Mouse (Mus musculus): Measurements from ENCODE around the gene Epb41.
A peak's percentile ranks its signal among the peaks of the same experiment; 100 is the strongest.

Gene Epb41

DNA sequence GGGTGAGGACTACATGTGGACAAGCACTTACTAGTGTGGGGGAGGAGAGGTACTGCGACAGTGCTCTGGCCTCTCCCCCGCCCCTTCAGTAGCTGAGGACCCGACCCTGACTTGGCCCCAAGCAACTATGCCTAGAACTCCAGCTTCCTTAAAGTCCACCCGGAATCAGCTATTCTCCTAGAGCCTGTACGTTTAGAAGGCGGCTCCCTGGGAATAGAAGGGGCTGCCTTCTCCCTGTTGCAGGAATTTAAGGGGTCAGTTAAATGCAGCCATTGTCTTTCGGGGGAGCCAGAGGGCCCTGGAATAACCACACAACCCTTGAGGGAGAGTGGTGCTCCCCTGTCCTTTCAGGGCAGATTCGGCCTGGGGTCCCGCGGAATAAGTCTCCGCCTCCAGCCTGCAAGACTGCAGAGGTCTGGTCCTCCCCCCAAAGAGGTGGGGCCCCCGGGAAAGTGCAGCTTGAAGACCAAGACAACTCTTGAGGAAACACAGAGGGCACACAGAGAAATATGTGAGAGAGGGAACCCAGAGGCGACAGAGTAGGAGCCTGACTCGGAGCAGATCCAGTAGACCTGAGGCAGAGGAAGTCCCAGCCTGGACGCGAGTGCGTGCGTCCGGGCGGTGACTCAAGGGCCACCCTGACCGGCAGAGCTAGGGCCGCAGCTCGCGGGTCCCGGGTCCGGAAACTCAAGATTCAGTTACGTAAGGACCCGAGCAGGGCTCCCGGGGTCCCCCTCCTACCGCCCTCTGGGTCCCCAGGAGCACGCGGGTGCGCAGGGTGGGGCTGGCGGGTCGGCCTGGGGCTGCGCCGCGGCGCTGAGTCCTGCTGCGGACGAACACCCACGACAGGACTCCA is 816 bp downstream of the Epb41 start, which contains the start of gene Gm10300:
Gene Gm10300 (plus strand): TSS at position 621 of the 856 bp plus-strand sequence.
- no peak for DNase-seq

DNA sequence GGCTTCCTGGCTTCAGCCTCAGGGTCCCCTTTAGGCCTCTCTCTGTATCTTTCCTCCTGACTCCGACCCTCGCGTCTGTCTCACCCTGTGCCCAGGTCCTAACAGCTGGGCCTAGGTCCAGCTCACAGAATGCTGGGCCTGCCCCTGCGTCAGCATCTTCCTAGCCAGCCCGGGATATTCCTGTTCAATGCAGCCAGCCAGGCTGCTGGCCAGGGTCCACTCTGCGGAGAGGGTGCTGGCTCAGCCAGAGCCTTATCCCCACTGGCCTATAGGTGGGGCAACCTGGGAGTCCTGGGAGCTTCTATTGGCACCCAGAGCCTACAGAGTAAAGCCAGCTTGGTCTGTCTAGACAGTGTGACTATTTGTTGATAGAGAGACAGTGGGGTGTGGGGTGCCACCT is 2.2 kb downstream of the Epb41 start:
- DNase-seq = no peak

DNA sequence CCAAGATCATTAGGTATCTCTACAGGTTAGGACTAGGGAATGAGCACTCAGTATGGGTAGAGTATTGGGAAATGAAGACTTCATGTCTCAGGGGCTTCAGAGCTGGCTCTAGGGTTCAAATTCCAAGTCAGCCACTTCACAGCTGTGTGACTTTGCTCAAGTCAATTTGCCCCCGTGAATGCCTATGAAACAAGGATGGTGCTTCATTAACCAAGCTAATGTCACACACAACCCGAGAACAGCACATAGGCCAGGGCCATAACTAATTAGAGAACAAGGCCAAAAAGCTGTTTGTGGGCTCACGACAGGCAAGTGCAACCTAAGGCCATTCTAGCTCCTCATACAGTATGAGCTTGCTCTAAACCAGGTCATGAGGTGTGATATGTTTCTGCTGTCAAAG is 3.0 kb downstream of the Epb41 start:
- DNase-seq = no peak

DNA sequence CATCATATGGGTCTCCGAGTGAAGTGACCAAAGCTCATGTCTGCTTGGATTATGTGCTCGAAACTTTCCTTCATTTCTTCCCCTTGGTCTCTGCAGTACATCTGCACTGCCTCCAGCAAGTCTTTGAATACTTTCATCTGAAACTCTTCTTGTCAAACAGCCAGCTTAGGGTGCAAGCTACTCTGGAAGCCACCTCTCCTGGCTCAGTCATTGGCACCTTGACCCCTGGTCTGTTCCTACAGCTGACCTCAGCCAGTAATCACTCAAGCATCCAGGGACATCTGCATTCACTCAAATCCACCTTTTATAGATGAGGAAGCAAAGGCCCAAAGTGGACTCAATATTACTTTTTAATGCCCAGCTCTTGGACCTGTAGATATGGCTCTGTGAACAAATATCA is 3.4 kb downstream of the Epb41 start:
- no peak for DNase-seq

DNA sequence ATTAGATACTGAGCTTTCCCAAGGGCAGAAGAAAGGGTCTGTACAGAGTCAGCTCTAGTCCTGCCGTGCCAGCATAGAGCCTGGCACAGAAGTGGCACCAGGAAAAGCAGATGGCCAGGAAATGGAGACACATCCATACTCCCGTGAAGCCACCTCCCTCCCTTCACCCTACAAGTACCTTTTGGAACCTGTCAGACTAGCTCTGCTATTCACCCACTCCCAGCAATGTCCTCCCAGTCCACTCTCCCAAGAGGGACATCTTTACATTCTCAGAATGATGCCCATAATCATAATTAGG is 7.2 kb downstream of the Epb41 start:
- DNase-seq = no peak

DNA sequence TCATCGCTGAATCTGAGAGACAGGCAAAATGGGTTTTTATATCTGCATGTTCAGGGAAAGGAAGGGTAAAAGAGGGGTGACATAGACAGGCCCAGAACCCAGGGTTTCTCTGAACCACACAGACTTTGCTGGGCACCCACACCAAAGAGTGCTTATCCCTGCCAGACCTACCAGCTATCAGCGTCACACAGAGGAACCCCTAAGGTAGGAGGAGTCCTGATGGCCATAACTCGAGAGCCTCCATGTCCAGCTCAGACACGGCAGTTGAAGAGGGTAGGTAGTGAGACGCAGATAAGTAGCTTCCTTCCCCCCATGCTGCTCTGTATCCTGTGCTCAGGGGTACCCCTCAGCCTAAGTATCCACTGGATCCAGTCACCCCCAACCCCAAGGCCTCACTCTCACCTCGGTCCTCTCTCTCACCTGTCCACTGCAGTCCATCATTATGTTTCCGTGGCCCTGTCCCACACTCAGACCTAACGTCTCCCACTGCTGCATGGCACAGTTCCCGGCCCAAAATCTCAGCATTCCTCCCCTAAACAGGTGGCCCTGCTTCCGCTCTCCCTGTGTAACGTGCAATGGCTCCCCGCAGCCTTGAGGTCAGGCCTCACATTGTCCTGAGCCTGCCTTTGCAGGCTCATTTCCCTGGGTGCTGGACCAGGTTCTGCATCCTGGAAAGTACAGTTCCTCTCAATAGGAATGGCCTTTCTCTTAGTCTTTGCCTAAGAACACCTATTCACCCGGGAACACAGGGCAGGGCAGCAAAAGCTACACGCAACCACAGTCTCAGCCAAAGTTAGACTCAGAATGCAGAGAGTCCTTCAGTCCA is 7.8 kb downstream of the Epb41 start:
- DNase-seq = no peak

DNA sequence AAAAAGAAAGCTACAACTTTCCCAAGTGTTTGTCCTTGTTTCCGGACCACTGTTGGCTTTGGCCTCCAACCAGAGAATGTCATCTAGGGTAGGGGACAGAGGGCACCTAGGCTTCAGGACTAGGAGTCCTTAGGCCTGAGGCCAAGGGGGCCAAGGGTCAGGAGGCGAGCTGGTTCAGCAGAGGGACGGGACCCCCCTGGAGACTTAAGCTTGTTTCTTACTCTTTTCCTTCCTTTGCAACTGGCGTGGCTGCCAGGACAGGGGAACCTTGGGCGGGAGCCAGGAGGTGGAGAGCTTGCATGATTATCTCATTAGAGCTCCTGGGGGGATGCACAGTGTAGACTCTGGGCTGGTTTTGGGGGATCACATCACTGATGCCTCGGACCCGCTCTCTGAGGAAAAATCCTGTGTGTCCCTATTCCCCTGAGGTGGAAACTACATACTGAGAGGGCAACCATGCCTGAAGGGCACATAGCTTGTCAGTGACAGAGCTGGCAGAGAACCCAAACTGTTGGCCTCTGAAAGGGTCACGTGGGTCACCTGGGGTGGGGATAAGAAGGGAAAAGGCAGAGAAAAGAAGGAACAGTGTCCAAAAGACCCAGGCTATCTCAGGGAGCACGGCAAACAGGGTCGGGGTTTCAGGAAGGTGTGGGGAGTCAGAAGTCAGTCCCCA is 8.9 kb downstream of the Epb41 start:
- peak; percentile 21 for DNase-seq

DNA sequence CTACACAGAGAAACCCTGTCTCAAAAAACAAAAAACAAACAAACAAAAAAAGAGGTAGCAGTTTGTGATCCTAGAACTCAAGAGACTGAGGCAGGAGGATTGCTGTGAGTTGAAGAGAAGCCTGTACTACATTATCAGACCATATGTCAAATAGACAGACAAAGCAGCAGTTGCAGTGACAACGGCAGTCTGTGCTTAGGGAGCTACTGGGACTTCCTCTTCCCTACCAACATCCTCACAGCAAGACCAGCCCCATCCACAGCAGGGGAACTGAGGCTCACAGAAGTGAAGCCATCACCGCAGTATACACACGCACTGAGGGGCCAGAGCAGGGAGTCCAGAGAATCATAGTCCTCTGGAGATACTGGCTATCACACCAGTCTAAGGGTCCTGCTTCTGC is 9.5 kb downstream of the Epb41 start:
- no peak for DNase-seq

DNA sequence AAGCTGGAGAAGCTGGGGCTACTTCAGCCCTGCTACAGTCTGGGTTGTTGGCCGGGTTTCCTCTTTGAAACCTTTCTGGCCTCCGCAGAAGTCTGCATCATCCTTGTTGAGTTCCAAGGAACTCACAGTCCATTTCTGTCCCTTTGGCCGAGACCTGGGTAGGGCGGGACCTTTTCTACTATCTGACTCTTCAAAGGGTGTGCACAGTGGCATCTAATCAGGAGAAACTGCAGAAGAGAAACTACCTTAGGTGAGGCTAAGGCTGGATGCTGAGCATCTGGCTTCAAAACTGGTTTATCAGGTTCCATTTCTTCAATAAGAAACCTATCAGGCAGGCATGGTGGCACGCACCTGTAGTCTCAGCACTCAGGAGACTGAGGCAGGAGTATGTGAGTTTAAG is 10.6 kb downstream of the Epb41 start:
- DNase-seq = no peak

DNA sequence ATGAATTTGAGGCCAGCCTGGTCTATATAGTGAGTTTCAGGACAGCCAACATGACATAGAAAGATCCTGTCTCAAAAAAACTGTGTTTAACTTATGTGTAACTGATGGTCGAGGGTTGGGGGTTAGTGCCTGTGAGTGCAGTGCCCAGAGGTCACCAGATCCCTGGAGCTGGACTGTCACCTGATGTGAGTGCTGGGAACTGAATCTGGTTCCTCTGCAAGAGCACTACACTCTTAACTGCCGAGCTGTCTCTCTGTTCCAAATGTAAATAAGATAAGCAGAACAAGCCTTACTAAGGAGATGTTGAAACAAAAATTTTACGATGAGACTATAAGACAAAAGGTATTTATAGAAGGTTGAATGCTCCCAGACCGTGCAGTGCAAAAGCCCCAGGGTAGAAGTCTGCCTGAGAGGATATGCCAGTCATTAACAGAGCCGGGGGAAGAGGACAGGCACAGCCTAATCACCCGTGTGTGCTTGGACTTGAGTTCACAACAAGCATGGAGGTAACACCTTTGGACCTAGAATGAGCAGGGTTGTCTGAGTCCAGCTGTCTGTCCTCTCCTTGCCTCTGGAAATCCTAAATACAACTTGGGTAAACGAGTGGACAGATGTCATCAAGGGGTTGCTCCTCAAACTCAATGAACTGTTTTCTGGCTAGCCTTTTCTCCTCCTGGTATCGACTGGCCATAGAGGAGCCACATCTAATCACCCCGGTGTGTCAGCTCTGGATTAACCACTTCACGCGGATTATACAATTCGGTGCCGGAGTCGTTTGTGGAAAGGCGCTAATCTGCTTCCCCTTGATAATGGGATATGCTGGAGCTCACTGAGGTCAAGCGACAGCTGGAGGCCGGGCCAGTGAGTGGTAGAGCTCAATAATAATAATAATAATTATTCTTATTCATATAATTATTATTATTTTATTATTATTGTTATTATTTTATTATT is 11.9 kb downstream of the Epb41 start:
- no peak for DNase-seq

DNA sequence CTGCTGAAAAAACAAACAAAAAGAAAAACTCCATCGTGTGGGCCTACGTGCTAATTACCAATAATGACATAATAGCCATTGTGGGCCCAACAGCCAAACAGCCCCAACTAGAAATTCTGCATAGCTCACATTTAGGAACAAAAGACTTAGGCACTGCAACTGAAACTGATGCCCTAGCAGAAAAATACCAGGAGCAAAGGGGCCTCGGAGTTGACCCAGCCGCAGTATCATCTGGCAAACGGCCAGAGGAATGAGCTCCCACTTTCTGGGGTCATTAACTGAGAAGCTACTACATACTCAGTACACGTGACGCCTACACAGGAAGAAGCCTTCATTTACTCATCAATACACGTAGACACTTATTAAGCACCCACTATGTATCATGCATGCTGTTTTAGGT is 12.8 kb downstream of the Epb41 start:
- DNase-seq = no peak

DNA sequence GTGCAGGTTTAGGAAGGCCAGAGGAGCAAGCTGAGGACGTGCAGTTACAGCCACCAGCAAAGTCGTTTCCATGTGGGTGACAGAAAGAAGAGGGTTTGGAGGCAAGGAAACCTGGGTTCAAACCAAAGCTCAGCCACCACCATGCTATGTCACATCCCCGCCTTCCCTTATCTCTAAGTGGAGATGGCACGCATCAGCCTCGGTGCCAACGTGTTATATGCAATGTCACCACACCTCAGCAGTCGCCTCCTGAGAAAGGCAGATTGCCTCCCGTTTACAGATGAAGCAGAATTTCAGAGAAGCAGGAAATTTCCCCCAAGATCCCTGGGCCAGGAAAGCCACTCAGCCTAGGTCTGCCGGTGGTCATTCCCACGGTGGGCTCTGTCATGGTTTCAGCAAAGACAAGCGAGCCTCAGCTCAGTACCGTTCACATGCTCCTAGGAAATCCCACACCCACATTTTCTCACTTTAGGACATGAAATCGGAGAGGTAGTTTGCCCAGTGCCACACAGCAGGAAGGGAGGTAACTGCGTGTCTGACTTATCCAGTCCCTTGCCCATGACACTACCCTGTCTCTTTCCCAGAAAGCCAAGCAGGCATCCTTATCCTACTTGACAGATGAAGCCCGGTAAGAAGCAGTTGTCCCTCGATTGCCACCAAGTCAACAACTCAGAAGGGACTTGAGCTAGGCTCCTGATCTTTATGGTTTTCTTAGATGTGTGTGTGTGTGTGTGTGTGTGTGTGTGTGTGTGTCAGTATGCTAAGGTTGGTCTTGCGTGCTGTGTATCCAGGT is 14.9 kb downstream of the Epb41 start:
- DNase-seq = no peak

DNA sequence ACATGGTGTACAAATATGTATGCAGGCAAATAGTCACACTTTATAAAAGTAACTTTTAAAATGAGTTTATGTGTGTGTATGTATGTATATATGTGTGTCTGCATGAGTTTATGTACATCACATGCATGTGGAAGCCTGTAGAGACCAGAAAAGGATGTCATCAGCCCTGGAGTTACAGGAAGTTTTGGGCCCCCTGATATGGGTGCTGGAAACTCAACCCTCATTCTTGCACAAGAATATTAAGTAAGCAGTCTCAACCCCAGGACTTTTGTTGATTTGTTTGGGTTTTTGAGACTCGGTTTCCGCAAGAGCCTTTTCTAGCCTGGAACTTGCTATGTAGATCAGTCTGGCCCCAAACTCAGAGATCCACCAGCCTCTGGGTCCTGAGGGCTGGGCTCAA is 15.6 kb downstream of the Epb41 start:
- no peak for DNase-seq

DNA sequence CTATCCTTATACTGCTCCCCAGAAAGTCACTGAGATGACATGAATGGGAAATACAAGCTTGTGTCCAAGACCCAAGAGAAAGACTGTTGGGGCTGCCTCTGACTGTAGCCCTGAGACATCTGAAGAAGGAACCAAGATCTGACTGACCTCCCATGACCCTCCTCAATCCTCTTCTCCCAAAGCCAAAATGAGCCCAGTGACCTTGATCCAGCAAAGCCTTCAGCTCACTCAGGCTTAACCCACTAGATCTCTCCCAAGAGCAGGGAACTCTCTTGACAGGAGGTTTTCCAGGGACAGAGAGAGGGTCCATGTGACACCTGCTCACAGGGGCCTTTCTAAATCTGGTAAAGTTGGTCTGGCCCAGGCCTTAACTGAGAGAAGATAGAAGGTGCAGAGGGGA is 17.8 kb downstream of the Epb41 start:
- DNase-seq = no peak

DNA sequence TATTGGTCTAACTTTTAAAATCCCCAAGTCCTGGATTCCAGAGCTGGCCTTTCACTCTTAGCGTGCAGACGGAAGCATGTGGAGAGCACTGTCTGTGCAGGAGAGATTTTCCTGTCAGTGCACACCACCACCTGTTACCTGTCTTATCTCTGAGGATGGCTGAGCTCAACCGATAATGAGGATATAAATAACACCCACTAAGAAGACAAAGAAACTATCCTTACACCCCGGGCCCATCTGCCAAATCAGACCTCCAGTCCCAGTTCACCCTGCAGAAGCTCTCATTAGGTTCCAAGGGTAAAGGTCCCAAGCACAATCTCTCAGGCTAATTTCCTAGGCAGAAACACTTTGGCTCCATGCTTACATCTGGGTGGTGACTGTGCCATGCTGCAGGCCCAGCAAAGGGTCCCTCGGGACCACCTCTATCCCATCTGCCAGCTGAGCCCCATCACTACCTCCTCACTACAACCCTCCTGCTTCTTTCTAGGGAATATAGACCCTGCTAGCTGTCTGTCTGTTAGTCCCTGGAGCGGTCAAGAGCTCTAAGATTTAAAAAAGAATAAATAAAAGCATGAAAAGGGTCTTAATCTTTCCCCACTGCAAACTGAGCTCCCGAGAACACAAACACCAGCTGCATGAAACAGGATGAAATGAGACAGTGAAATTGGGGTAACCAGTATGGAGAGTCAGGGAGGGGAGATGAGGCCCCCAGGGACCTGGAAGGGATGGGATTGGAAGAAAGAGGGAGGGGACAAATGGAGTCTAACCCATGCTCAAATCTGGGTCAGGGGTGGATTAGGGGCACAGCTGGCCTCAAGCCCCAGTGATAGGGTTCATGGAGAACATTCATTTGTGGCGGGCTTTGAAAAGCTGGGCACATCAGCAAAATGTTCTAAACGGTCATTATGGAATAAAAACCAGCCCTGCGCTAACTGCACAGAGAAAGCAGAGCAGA is 23.5 kb downstream of the Epb41 start:
- DNase-seq = no peak

DNA sequence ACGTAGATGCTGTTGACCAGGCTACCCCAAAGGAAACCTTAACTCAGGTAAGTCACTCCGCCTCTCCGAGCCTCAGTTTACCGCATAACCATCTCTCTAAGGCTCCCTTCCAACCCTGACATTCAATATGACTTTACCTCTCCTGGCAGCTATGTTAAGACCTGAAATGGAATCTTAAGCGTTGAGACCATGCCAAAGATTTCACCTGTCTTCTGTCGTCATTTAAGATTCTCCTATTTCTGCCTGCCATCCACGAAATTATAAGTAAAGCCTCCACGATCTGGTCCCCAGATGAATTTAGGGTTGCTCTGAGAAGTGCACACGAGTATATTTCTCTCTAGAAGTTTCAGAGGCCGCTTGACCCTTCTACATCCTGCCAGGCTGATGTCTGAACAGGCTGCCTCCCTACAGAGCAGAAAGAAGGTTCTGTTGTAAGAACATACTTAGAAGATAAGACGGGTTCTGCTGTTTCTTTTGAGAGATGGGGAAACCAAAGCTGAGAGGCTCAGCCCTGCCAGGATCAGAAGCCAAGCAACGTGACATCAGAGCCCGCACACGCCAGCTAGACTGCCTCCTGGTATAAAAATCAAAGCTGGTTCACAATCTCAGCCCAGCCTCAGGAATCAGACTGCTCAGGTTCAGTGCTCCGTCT is 25.4 kb downstream of the Epb41 start:
- no peak for DNase-seq

DNA sequence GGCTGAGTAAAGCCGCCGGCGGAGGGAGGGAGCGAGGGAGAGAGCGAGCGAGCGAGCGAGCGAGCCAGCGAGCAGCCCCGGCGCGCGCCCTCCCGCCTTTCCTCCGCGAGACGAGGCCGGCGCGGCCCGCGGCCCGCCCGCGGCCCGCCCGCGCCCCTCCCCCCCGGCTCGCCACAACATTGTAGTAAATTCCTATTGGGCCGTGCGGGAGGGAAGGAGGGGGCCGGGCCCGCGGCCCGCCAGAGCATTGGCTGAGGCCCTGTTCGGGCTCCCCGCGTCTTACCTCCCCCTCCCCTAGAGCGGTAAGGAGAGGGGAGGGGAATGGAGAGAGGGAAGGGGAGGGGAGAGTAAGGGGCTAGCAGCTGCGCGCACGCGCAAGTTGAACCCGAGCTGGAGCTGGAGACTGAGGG is 26.1 kb downstream of the Epb41 start:
- peak; percentile 92 for DNase-seq

DNA sequence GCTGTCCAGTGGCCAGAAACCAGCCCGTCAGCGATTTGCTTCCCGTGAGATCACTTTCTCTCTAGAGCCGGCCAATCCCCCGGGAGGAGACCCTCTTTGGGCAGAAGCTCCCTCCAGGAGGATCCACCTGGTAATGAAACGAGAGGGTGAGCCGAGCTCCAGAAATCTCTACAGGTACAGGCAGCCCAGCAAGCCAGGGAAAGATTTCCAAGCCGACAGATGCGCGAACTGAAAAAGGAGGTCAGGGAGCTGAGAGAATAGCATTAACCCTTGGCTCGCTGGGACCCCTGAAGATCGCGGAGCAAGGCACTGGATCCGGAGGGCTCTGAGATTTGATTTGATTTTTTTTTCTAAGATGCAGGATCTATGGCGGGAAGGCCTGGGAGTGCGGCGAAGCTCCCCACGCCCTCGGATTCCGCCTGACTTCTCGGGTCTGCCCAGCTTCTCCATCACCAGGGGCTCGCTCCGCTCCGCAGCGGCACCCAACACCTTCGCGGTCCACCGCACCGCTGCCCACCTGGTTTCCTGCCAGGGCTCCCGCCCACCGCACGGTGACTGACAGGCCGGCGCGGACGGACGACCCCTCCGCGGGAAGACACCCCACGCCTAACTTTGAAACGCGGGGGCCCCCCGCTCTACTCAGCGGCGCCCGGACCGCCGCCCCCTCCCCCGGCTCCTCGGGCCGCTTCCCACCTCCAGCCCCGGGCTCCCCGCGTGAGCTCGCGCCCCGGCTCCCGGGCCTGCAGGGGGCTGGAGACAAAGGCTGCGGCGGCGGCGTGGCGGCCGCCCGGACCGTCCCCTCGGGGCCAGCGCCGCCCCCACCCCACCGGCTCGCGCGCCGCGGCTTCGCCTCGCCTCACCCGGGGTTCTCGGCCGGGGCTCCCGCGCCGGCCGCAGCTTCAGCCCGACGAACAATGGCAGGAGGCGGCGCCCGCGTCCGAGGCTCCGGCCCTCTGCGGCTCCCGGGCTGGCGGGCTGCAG is 26.8 kb downstream of the Epb41 start:
- peak; percentile 51 for DNase-seq

DNA sequence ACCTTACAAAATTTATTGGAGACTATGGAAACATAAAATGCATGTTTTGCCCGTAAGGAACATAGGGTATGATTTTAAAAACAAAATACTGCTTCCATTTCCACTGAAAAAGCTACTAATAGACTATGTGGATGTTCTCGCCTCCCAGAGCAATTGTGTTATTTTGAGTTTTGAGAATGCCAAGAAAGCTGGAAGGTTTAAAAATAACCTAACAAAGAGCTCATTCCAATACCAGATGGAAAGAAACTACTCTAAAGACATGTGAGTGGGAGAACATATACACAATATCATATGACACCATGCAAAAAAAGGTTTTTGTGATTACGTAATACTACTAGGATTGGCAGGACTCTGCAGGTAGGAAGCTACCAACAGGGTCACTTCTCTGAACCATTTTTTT is 31.4 kb downstream of the Epb41 start:
- no peak for DNase-seq
